Mouse (Mus musculus) MEL (cell line): ENCODE data around the gene Myh9. TPM values are rescaled to one million over a fixed set of nuclear protein-coding genes. Genes with fewer than 3 reads are reported as not detected.

Source experiments
- DNase-seq: peaks from one replicate; pipeline ENCODE4 v3.0.0; 2011; ENCODE audit warnings: low read depth, low spot score
- H3K27ac ChIP-seq: 2 replicates; pipeline ENCODE4 v1.5.1; 2012; ENCODE audit warnings: low read depth, mild to moderate bottlenecking, control low read depth, low read length, moderate library complexity; ENCODE audit not compliant: control insufficient read depth
- H3K27me3 ChIP-seq, 2 experiments: fragments of 150-350 bp in 1 of 2; sonication (generic) in 1 of 2; 2 replicates each; pipeline ENCODE4 v1.6.1; 2012; ENCODE audit warnings: low read length in 2 of 2, mild to moderate bottlenecking in 2 of 2, improper control_type of control experiment in 1 of 2, moderate library complexity in 1 of 2; ENCODE audit not compliant: insufficient read depth in 2 of 2, control insufficient read depth in 1 of 2
- H3K36me3 ChIP-seq, 2 experiments: 2 replicates each; pipeline ENCODE4 v1.6.1; 2012 to 2014; ENCODE audit warnings: low read length in 2 of 2, improper control_type of control experiment in 1 of 2, inconsistent platforms in 1 of 2, mild to moderate bottlenecking in 1 of 2; ENCODE audit not compliant: insufficient read depth in 2 of 2, control insufficient read depth in 1 of 2
- H3K4me1 ChIP-seq, 2 experiments: fragments of 150-350 bp in 1 of 2; sonication (generic) in 1 of 2; 2 replicates each; pipeline ENCODE4 v1.6.1; 2012; ENCODE audit warnings: low read length in 2 of 2, improper control_type of control experiment in 1 of 2, mild to moderate bottlenecking in 1 of 2; ENCODE audit not compliant: insufficient read depth in 2 of 2, control insufficient read depth in 1 of 2
- H3K4me3 ChIP-seq, 2 experiments: fragments of 150-350 bp in 1 of 2; sonication (generic) in 1 of 2; 2 replicates each; pipeline ENCODE4 v1.5.1; 2012; ENCODE audit warnings: low read depth in 2 of 2, low read length in 2 of 2, mild to moderate bottlenecking in 2 of 2, moderate library complexity in 2 of 2, control low read depth in 1 of 2, improper control_type of control experiment in 1 of 2; ENCODE audit not compliant: control insufficient read depth in 1 of 2, insufficient read depth in 1 of 2
- H3K79me2 ChIP-seq: 2 replicates; pipeline ENCODE4 v1.6.1; 2012; ENCODE audit warnings: mild to moderate bottlenecking, low read length, moderate library complexity; ENCODE audit not compliant: control insufficient read depth, poor library complexity, insufficient read depth
- H3K9ac ChIP-seq: 2 replicates; pipeline ENCODE4 v1.6.1; 2012; ENCODE audit warnings: low read depth, mild to moderate bottlenecking, control low read depth, low read length, moderate library complexity; ENCODE audit not compliant: control insufficient read depth, poor library complexity, severe bottlenecking
- H3K9me3 ChIP-seq: fragments of 150-350 bp; sonication (generic); replicated peaks from 2 replicates; pipeline ENCODE4 v1.6.1; 2012; ENCODE audit warnings: mild to moderate bottlenecking, low read length, improper control_type of control experiment, moderate library complexity; ENCODE audit not compliant: insufficient read depth
- BHLHE40 ChIP-seq: IDR thresholded peaks from 2 replicates; pipeline ENCODE4 v1.6.1; 2012; ENCODE audit warnings: low read depth, mild to moderate bottlenecking, inconsistent platforms, low read length, improper control_type of control experiment, borderline replicate concordance
- CHD1 ChIP-seq: IDR thresholded peaks from 2 replicates; pipeline ENCODE4 v1.6.1; 2012; ENCODE audit warnings: low read depth, mild to moderate bottlenecking, inconsistent platforms, low read length, improper control_type of control experiment
- CHD2 ChIP-seq: IDR thresholded peaks from 2 replicates; pipeline ENCODE4 v1.6.1; 2011; ENCODE audit warnings: low read length, improper control_type of control experiment
- CTCF ChIP-seq, 3 experiments: IDR thresholded peaks in 2 of 3; conservative IDR thresholded peaks in 1 of 3; 2 replicates each; pipeline ENCODE4 v1.5.1; 2011 to 2012; ENCODE audit warnings: low read length in 3 of 3, low read depth in 2 of 3, mild to moderate bottlenecking in 2 of 3, improper control_type of control experiment in 1 of 3, inconsistent platforms in 1 of 3, mixed read lengths in 1 of 3, moderate library complexity in 1 of 3; ENCODE audit not compliant: control insufficient read depth in 1 of 3, insufficient read depth in 1 of 3, poor library complexity in 1 of 3, severe bottlenecking in 1 of 3
- E2F4 ChIP-seq: IDR thresholded peaks from 2 replicates; pipeline ENCODE4 v1.6.1; 2011; ENCODE audit warnings: low read depth, low read length, improper control_type of control experiment, borderline replicate concordance
- ELF1 ChIP-seq: IDR thresholded peaks from 2 replicates; pipeline ENCODE4 v1.6.1; 2014; ENCODE audit warnings: low read depth, mild to moderate bottlenecking, inconsistent platforms, low read length, improper control_type of control experiment, moderate library complexity
- EP300 ChIP-seq, 2 experiments: IDR thresholded peaks; 2 replicates each; pipeline ENCODE4 v1.6.1; 2011; ENCODE audit warnings: improper control_type of control experiment in 2 of 2, low read length in 2 of 2, low read depth in 1 of 2, mild to moderate bottlenecking in 1 of 2
- ETS1 ChIP-seq: IDR thresholded peaks from 2 replicates; pipeline ENCODE4 v1.6.1; 2012; ENCODE audit warnings: low read depth, mild to moderate bottlenecking, inconsistent platforms, low read length, improper control_type of control experiment, moderate library complexity
- GABPA ChIP-seq: IDR thresholded peaks from 2 replicates; pipeline ENCODE4 v1.6.1; 2012; ENCODE audit warnings: low read depth, mild to moderate bottlenecking, inconsistent platforms, low read length, improper control_type of control experiment, moderate library complexity
- GATA1 ChIP-seq: IDR thresholded peaks from 2 replicates; pipeline ENCODE4 v1.6.1; 2011; ENCODE audit warnings: low read depth, low read length, improper control_type of control experiment
- HCFC1 ChIP-seq: IDR thresholded peaks from 2 replicates; pipeline ENCODE4 v1.6.1; 2012; ENCODE audit warnings: low read depth, mild to moderate bottlenecking, inconsistent platforms, low read length, improper control_type of control experiment, moderate library complexity
- JUND ChIP-seq: IDR thresholded peaks from 2 replicates; pipeline ENCODE4 v1.6.1; 2011; ENCODE audit warnings: low read depth, mild to moderate bottlenecking, improper control_type of control experiment, low read length
- KAT2A ChIP-seq: conservative IDR thresholded peaks from 2 replicates; pipeline ENCODE4 v1.6.1; 2012; ENCODE audit warnings: low read depth, low read length, improper control_type of control experiment, inconsistent platforms
- MAFK ChIP-seq: IDR thresholded peaks from 2 replicates; pipeline ENCODE4 v1.6.1; 2011; ENCODE audit warnings: low read depth, mild to moderate bottlenecking, low read length, improper control_type of control experiment, borderline replicate concordance
- MEF2A ChIP-seq: IDR thresholded peaks from 2 replicates; pipeline ENCODE4 v1.6.1; 2014; ENCODE audit warnings: low read depth, mild to moderate bottlenecking, inconsistent platforms, low read length, improper control_type of control experiment; ENCODE audit not compliant: poor library complexity, insufficient replicate concordance, severe bottlenecking; ENCODE audit errors: extremely low read depth
- MXI1 ChIP-seq: IDR thresholded peaks from 2 replicates; pipeline ENCODE4 v1.6.1; 2011; ENCODE audit warnings: mild to moderate bottlenecking, low read depth, low read length, improper control_type of control experiment
- MYB ChIP-seq: IDR thresholded peaks from 2 replicates; pipeline ENCODE4 v1.6.1; 2011; ENCODE audit warnings: mild to moderate bottlenecking, low read depth, low read length, improper control_type of control experiment
- MYC ChIP-seq: IDR thresholded peaks from 2 replicates; pipeline ENCODE4 v1.6.1; 2011; ENCODE audit warnings: low read depth, mild to moderate bottlenecking, low read length, improper control_type of control experiment, moderate library complexity
- NELFE ChIP-seq: IDR thresholded peaks from 2 replicates; pipeline ENCODE4 v1.6.1; 2011; ENCODE audit warnings: low read depth, low read length, improper control_type of control experiment
- POLR2A ChIP-seq, 2 experiments: IDR thresholded peaks; 2 replicates each; pipeline ENCODE4 v1.6.1; 2011 to 2012; ENCODE audit warnings: low read length in 2 of 2, mild to moderate bottlenecking in 2 of 2, control low read depth in 1 of 2, improper control_type of control experiment in 1 of 2, low read depth in 1 of 2, moderate library complexity in 1 of 2; ENCODE audit not compliant: control insufficient read depth in 1 of 2, insufficient read depth in 1 of 2, poor library complexity in 1 of 2
- POLR2AphosphoS2 ChIP-seq: IDR thresholded peaks from 2 replicates; pipeline ENCODE4 v1.6.1; 2011; ENCODE audit warnings: low read length, improper control_type of control experiment
- POLR2AphosphoS5 ChIP-seq: IDR thresholded peaks from 2 replicates; pipeline ENCODE4 v1.6.1; 2012; ENCODE audit warnings: low read depth, borderline replicate concordance, mild to moderate bottlenecking, inconsistent platforms, low read length, moderate library complexity, mixed read lengths
- RAD21 ChIP-seq: IDR thresholded peaks from 2 replicates; pipeline ENCODE4 v1.6.1; 2011; ENCODE audit warnings: mild to moderate bottlenecking, low read depth, low read length, improper control_type of control experiment
- RCOR1 ChIP-seq: IDR thresholded peaks from 2 replicates; pipeline ENCODE4 v1.6.1; 2012; ENCODE audit warnings: low read depth, mild to moderate bottlenecking, inconsistent platforms, low read length, improper control_type of control experiment
- SIN3A ChIP-seq: IDR thresholded peaks from 2 replicates; pipeline ENCODE4 v1.6.1; 2012; ENCODE audit warnings: low read length, improper control_type of control experiment, inconsistent platforms
- SMC3 ChIP-seq: IDR thresholded peaks from 2 replicates; pipeline ENCODE4 v1.6.1; 2011; ENCODE audit warnings: low read depth, low read length, improper control_type of control experiment
- TAL1 ChIP-seq: IDR thresholded peaks from 2 replicates; pipeline ENCODE4 v1.6.1; 2012; ENCODE audit warnings: mild to moderate bottlenecking, inconsistent platforms, low read length, moderate library complexity, mixed read lengths
- TBP ChIP-seq: IDR thresholded peaks from 2 replicates; pipeline ENCODE4 v1.8.0; 2011; ENCODE audit warnings: low read depth, low read length, improper control_type of control experiment
- TCF12 ChIP-seq: IDR thresholded peaks from 2 replicates; pipeline ENCODE4 v1.6.1; 2014; ENCODE audit warnings: low read depth, mild to moderate bottlenecking, inconsistent platforms, low read length, improper control_type of control experiment, moderate library complexity
- UBTF ChIP-seq: IDR thresholded peaks from 2 replicates; pipeline ENCODE4 v1.6.1; 2012; ENCODE audit warnings: low read depth, mild to moderate bottlenecking, inconsistent platforms, low read length, improper control_type of control experiment, moderate library complexity, borderline replicate concordance; ENCODE audit not compliant: insufficient read depth
- USF1 ChIP-seq: IDR thresholded peaks from 2 replicates; pipeline ENCODE4 v1.6.1; 2014; ENCODE audit warnings: low read depth, mild to moderate bottlenecking, inconsistent platforms, low read length, improper control_type of control experiment, moderate library complexity
- USF2 ChIP-seq, 2 experiments: IDR thresholded peaks; 2 replicates each; pipeline ENCODE4 v1.6.1; 2011 to 2012; ENCODE audit warnings: improper control_type of control experiment in 2 of 2, low read length in 2 of 2, borderline replicate concordance in 1 of 2, inconsistent platforms in 1 of 2, low read depth in 1 of 2, mild to moderate bottlenecking in 1 of 2; ENCODE audit not compliant: insufficient read depth in 1 of 2
- ZC3H11A ChIP-seq: IDR thresholded peaks from 2 replicates; pipeline ENCODE4 v1.6.1; 2012; ENCODE audit warnings: low read depth, mild to moderate bottlenecking, inconsistent platforms, low read length, improper control_type of control experiment
- ZKSCAN1 ChIP-seq: IDR thresholded peaks from 2 replicates; pipeline ENCODE4 v1.6.1; 2012; ENCODE audit warnings: low read depth, mild to moderate bottlenecking, inconsistent platforms, low read length, improper control_type of control experiment, moderate library complexity
- ZMIZ1 ChIP-seq: IDR thresholded peaks from 2 replicates; pipeline ENCODE4 v1.6.1; 2012; ENCODE audit warnings: low read depth, mild to moderate bottlenecking, inconsistent platforms, low read length, improper control_type of control experiment, moderate library complexity
- ZNF384 ChIP-seq: IDR thresholded peaks from 2 replicates; pipeline ENCODE4 v1.6.1; 2012; ENCODE audit warnings: low read depth, mild to moderate bottlenecking, inconsistent platforms, low read length, improper control_type of control experiment
- polyA plus RNA-seq, 2 experiments: library from polyadenylated mRNA; stranded (reverse) in 1 of 2; unstranded in 1 of 2; fragments of >175 nt in 1 of 2; fragments of >200 nt in 1 of 2; gene quantifications; 2 replicates each; pipeline versions ENCODE4 v1.2.1 to v1.2.4; 2012; ENCODE audit warnings: low replicate concordance in 2 of 2, low read depth in 1 of 2; ENCODE audit not compliant: insufficient read length in 2 of 2, insufficient read depth in 1 of 2, missing spikeins in 1 of 2
- total RNA-seq: library from RNA; depleted of rRNA; stranded (reverse); fragments of 300-350 nt; gene quantifications from 2 replicates; pipeline ENCODE4 v1.2.3, GENCODE M21; 2012

Myh9 gene
- total and polyA plus RNA-seq, 3 experiments: 59.3 to 176 (median 158) TPM

DNA sequence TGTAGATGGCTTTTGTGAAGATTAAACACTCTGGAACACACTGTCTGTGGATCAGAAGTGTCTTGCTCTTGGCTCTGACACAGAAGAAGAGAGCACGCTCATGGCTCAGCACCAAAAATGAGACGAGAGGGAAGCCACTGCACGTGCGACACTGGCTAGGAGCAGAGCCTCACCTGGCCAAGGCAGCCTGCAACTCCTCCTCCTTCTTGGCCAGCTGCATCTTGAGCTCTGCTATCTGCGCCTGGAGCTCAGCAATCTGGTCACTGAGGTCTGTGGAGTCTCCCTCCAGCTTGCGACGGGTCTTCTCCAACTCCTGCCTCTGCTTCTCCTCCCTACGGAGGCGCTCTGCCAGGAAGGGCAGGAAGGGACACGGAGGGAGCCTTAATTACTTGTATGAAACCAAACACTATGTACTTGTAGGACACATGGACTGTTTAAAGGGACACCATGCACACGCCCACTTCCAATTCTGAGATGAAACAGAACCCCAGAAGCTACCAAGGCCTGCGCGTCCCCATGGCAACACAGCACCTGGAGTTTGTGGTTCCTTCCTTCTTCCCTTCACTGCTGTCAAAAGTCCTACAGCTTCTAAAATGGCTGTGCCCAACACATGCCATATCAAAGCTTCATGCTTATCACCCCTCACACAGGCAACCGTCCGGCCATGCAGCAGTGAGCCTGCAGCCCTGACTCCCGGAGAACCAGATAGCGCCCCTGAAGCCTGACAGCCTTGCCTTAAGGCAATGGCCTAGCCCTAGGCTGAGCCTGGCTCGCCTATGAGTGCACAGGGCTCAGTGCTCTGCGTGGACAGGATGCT, 68.7 kb downstream of the Myh9 start:
- Histone ChIP-seq H3K9me3 (no peaks in the 10 kb centered on the region), H3K36me3 (peaks cover 12 to 16% of the 10 kb centered on the region in 2 experiments), H3K9ac (no peak overlapping the region), H3K79me2 (no peaks in the 10 kb centered on the region), H3K27me3 (no peaks in the 10 kb centered on the region), H3K27ac (peak overlapping the region; percentile 33), H3K4me1 (peaks cover 4 to 16% of the 10 kb centered on the region in 2 experiments; a peak in 3 of 4 replicates), H3K4me3 (no peak overlapping the region)
- peak; percentile 90 for DNase-seq
- no peak for TF ChIP-seq ZNF384
- TF ChIP-seq USF2 (IDR thresholded peaks at IDR 0.05; ENCODE audit: borderline replicate concordance in 1 of 2, insufficient read depth in 1 of 2, low read depth in 1 of 2, low read length in 2 of 2): no peak
- TF ChIP-seq TAL1: peak; percentile 92
- no peak for TF ChIP-seq USF1
- no peak for TF ChIP-seq GABPA
- TF ChIP-seq MYC: peak; percentile 72
- peak; percentile 91 for TF ChIP-seq MYB
- TF ChIP-seq SIN3A: peak; percentile 97
- TF ChIP-seq RAD21: no peak
- no peak; a peak in 1 of 4 replicates for TF ChIP-seq POLR2A (IDR thresholded peaks at IDR 0.05; ENCODE audit: control insufficient read depth in 1 of 2, insufficient read depth in 1 of 2, low read depth in 1 of 2, low read length in 2 of 2, poor library complexity in 1 of 2)
- TF ChIP-seq MEF2A: no peak
- TF ChIP-seq GATA1: peak; percentile 88
- no peak for TF ChIP-seq SMC3
- peak; percentile 63 for TF ChIP-seq RCOR1
- TF ChIP-seq KAT2A: no peak
- TF ChIP-seq ZC3H11A: no peak; the same call in 1 of the 2 replicates
- no peak for TF ChIP-seq UBTF
- peak; percentile 88 to 98 for TF ChIP-seq EP300 (IDR thresholded peaks at IDR 0.05; ENCODE audit: low read depth in 1 of 2, low read length in 2 of 2)
- no peak for TF ChIP-seq POLR2AphosphoS5
- no peak for TF ChIP-seq ZKSCAN1
- TF ChIP-seq POLR2AphosphoS2: no peak
- TF ChIP-seq BHLHE40: peak; percentile 77
- no peak for TF ChIP-seq E2F4
- peak; percentile 96 for TF ChIP-seq TCF12
- peak; percentile 95 for TF ChIP-seq MXI1
- no peak for TF ChIP-seq ZMIZ1
- no peak; the same call in 1 of the 2 replicates for TF ChIP-seq ELF1
- TF ChIP-seq MAFK: no peak
- TF ChIP-seq ETS1: peak; percentile 89
- TF ChIP-seq JUND: no peak
- TF ChIP-seq TBP: no peak
- TF ChIP-seq CHD2: no peak
- no peak for TF ChIP-seq NELFE
- no peak for TF ChIP-seq CTCF (IDR thresholded peaks at IDR 0.05 in 2 of 3, conservative IDR thresholded peaks at IDR 0.05 in 1 of 3; ENCODE audit: control insufficient read depth in 1 of 3, insufficient read depth in 1 of 3, low read depth in 2 of 3, low read length in 3 of 3, poor library complexity in 1 of 3, severe bottlenecking in 1 of 3)
- TF ChIP-seq HCFC1: 0 out of 2 replicates have a peak, but pooled peaks have one; percentile 24
- no peak for TF ChIP-seq CHD1
